Mouse (Mus musculus) heart, embryonic 12.5 days (tissue): Measurements from ENCODE around the gene Asb14. TPM values are rescaled to one million over a fixed set of nuclear protein-coding genes. Genes with fewer than 3 reads are reported as not detected.

Source experiments
- ATAC-seq: fragments of 200-750 bp; cut with Nextera tagmentation; 2 replicates; pipeline ENCODE4 v1.8.0; 2017; ENCODE audit warnings: moderate TSS enrichment, moderate library complexity; ENCODE audit not compliant: insufficient number of reproducible peaks, low FRiP score
- H3K27ac ChIP-seq: fragments of 300-500 bp; sonication (generic); 2 replicates; pipeline ENCODE4 v1.5.1; 2016; ENCODE audit warnings: mild to moderate bottlenecking, moderate library complexity; ENCODE audit not compliant: poor library complexity, severe bottlenecking
- H3K27me3 ChIP-seq: fragments of 300-500 bp; sonication (generic); replicated peaks from 2 replicates; pipeline ENCODE4 v1.6.1; 2016; ENCODE audit warnings: mild to moderate bottlenecking, moderate library complexity
- H3K36me3 ChIP-seq: fragments of 300-500 bp; sonication (generic); 2 replicates; pipeline ENCODE4 v1.6.1; 2016; ENCODE audit warnings: mild to moderate bottlenecking, moderate library complexity
- H3K4me1 ChIP-seq: fragments of 300-500 bp; sonication (generic); replicated peaks from 2 replicates; pipeline ENCODE4 v1.6.1; 2016; ENCODE audit warnings: mild to moderate bottlenecking
- H3K4me2 ChIP-seq: fragments of 300-500 bp; sonication (generic); 2 replicates; pipeline ENCODE4 v1.6.1; 2016; ENCODE audit warnings: mild to moderate bottlenecking, moderate library complexity
- H3K4me3 ChIP-seq: fragments of 300-500 bp; sonication (generic); 2 replicates; pipeline ENCODE4 v1.5.1; 2016; ENCODE audit warnings: mild to moderate bottlenecking
- H3K9ac ChIP-seq: fragments of 300-500 bp; sonication (generic); 2 replicates; pipeline ENCODE4 v1.6.1; 2016; ENCODE audit warnings: mild to moderate bottlenecking, moderate library complexity
- H3K9me3 ChIP-seq: fragments of 300-500 bp; sonication (generic); replicated peaks from 2 replicates; pipeline ENCODE4 v1.6.1; 2016; ENCODE audit warnings: mild to moderate bottlenecking, moderate library complexity
- WGBS: fragments of 180-500 bp; shearing (Covaris S2); methylation state at CpG from one replicate; pipeline ENCODE4 v1.1.7; 2016; 5-methylcytosine and 5-hydroxymethylcytosine counted together
- polyA plus RNA-seq: library from polyadenylated mRNA; unstranded; fragments of >200 nt; fragmentation: Nextera tagmentation; extraction: Ambion mirVana; gene quantifications from 2 replicates; pipeline ENCODE4 v1.2.1, GENCODE M21; 2016

The Asb14 gene
- polyA plus RNA-seq = 0.33 and 0.89 TPM in 2 replicates

DNA sequence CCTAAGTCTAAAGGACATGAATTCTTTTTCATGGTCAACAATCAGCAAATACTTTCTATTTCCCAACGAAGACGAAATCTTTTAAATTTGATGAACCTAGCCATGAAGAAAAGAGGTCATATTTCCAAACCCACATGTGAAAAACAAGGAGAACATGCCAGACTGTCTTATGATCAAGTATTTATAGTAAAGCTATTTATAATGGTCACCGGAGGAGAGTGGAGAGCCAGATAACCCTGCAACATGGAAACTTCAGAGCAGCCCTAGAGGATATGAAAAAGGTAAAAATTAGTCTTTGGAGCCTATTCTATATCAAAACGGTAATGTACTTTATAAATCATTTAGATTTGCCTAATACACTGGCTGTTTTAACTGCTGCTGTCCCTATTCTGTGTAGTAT lies at the start of gene Asb14:
Gene Asb14 (plus strand): TSS at position 166 of the 400 bp plus-strand sequence.
- Histone ChIP-seq H3K4me1 (no peaks in the 10 kb centered on the region), H3K27ac (no peak within 1 kb of the TSS), H3K27me3 (no peaks in the 10 kb centered on the region), H3K9me3 (no peaks in the 10 kb centered on the region), H3K4me3 (no peak within 1 kb of the TSS), H3K36me3 (no peaks in the 10 kb centered on the region), H3K9ac (no peak within 1 kb of the TSS), H3K4me2 (no peak within 1 kb of the TSS)
- 79% methylated on average over 4 of the region's 4 CpGs for WGBS
- no peak for ATAC-seq

DNA sequence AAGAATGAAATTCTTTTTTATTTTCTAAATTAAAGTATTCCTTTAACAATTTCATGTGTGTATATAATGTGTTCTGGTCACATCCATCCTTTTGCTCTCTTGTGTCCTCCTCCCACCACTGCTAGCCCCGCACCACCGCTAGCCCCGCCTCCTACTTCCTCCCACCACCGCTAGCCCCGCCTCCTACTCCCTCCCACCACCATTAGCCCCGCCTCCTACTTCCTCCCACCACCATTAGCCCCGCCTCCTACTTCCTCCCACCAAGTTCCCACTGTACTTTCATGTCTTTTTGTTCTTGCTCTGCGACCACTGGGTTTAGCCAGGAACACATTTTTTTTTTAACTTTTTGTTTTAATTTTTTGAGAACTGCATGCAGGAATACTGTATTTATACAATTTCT lies 41.3 kb upstream of the Asb14 start:
- no peak for ATAC-seq
- no peak overlapping the region for H3K9ac ChIP-seq
- no peak overlapping the region for H3K4me3 ChIP-seq
- no peak overlapping the region for H3K27ac ChIP-seq
- no peaks in the 10 kb centered on the region for H3K9me3 ChIP-seq
- no peaks in the 10 kb centered on the region for H3K36me3 ChIP-seq
- H3K4me1 ChIP-seq = no peaks in the 10 kb centered on the region
- WGBS = 68% methylated on average over 8 of the region's 8 CpGs
- no peaks in the 10 kb centered on the region for H3K27me3 ChIP-seq
- H3K4me2 ChIP-seq = no peak overlapping the region

DNA sequence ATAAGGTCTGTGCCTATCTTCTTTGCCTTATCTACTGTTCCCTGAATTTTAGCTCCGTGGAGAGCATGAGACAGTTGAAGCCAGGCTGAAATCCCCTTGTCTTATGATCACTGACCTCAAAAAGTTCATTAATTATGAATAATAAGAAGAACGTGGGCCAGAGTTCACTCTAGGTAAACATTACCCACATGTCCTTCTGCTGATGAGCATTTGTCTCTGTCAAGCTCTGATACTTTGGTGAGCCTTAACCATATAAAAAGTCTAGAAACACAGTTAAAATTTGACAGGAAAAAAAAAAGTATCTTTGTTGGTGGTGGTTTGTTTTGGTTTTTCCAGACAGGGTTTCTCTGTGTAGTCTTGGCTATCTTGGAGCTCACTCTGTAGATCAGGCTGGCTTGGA lies 40.3 kb upstream of the Asb14 start:
- Histone ChIP-seq H3K4me2 (no peak overlapping the region), H3K9me3 (no peaks in the 10 kb centered on the region)

DNA sequence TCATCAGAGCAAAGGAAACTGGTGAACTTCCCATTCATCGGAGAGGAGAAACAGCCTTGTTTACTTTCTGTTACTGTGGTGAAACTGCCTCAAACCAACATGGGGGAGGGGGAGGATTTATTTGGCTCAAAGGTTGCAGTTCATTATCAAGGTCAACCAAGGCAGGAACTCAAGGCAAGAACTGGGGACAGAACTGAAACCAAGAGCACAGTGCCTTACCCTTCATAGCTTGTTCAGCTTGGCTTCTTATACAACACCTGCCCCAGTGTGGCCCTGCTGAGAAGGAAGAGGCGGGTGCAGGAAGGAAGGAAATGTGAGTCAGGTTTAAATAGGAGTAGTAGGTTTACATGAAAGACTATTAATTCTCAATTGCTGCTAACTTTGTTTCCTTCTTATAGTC lies 36.0 kb upstream of the Asb14 start:
- 60% methylated on average over 2 of the region's 2 CpGs for WGBS
- Histone ChIP-seq H3K9me3 (no peaks in the 10 kb centered on the region), H3K27ac (no peak overlapping the region), H3K27me3 (no peaks in the 10 kb centered on the region), H3K9ac (no peak overlapping the region), H3K4me2 (no peak overlapping the region), H3K4me1 (0 out of 2 replicates have a peak, but pooled peaks cover 4% of the 10 kb centered on the region), H3K4me3 (no peak overlapping the region), H3K36me3 (no peaks in the 10 kb centered on the region)
- ATAC-seq = no peak

More for the DNA sequence above, 40.3 kb upstream of the Asb14 start:
- Histone ChIP-seq H3K9ac (no peak overlapping the region), H3K36me3 (no peaks in the 10 kb centered on the region), H3K4me1 (0 out of 2 replicates have a peak, but pooled peaks cover 4% of the 10 kb centered on the region), H3K27ac (no peak overlapping the region), H3K27me3 (no peaks in the 10 kb centered on the region), H3K4me3 (no peak overlapping the region)
- 67% methylated on average over 2 of the region's 2 CpGs for WGBS
- no peak for ATAC-seq

DNA sequence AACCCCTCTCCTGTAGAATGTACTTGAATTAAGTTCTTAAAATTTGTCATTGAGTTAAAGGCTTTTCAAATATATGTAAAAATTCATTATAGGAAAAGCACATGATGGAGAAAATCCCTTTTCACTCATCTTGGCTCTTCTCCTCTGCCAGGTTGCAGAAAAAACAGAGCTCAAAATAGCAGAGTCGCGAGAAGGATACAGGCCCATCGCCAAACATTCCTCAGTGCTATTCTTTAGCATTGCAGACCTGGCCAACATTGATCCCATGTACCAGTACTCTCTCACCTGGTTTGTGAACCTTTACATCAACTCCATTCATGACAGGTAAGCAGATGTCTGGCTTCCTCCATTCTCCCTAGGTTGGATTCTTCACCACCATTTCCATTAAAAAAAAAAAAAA lies 35.3 kb upstream of the Asb14 start:
- H3K9me3 ChIP-seq = no peaks in the 10 kb centered on the region
- H3K36me3 ChIP-seq = no peaks in the 10 kb centered on the region
- WGBS = 81% methylated on average over 3 of the region's 3 CpGs
- no peak overlapping the region for H3K4me2 ChIP-seq
- H3K4me3 ChIP-seq = no peak overlapping the region
- H3K9ac ChIP-seq = no peak overlapping the region
- H3K4me1 ChIP-seq = 0 out of 2 replicates have a peak, but pooled peaks cover 4% of the 10 kb centered on the region
- H3K27ac ChIP-seq = no peak overlapping the region
- no peak for ATAC-seq
- no peaks in the 10 kb centered on the region for H3K27me3 ChIP-seq

DNA sequence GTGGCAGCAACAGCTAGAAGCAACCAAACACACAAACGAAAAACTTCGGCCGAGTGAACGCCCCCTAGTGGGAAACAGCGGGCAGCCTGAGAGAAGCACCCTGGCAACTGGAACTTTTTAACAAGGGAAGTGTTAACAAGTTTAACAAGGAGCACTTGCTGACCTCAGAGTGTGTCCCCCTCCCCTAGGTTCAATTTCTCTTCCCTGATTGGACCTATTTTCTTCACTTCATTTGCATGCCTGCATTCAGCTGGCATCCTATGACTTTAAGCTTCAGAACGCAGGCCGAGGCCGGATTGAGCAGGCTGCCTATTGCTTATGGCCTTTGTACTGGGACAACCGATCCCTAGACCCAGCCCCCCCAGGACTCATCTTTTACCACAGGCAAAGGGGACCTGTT lies 27.0 kb upstream of the Asb14 start:
- H3K36me3 ChIP-seq = no peaks in the 10 kb centered on the region
- no peak overlapping the region for H3K27ac ChIP-seq
- H3K4me1 ChIP-seq = no peaks in the 10 kb centered on the region
- H3K9me3 ChIP-seq = no peaks in the 10 kb centered on the region
- no peaks in the 10 kb centered on the region for H3K27me3 ChIP-seq
- WGBS = 64% methylated on average over 9 of the region's 9 CpGs
- no peak overlapping the region for H3K4me2 ChIP-seq
- H3K4me3 ChIP-seq = no peak overlapping the region
- H3K9ac ChIP-seq = no peak overlapping the region
- ATAC-seq = no peak

DNA sequence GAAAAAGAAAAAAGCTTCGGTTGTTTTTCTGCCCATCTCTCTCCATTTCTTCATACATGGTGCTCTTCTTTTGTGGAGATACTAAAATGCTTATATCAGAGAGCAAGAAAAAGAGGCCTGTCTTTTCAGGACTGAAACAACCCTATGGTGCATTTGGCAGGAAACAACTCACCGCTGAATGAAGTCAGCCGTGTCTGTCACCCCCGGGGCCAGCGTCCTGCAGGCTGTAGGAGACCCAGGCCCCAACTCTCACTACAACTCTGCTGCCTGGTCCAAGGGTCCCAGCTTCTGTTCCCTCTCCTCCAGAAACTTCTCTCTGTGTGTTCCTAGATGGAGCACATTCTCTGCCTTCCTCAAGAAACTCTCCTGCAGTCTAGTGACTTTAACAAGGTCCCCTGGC lies 26.1 kb upstream of the Asb14 start:
- Histone ChIP-seq H3K27ac (no peak overlapping the region), H3K9ac (no peak overlapping the region), H3K4me3 (no peak overlapping the region), H3K9me3 (no peaks in the 10 kb centered on the region), H3K27me3 (no peaks in the 10 kb centered on the region), H3K4me1 (no peaks in the 10 kb centered on the region), H3K4me2 (no peak overlapping the region), H3K36me3 (no peaks in the 10 kb centered on the region)
- no peak for ATAC-seq
- 74% methylated on average over 5 of the region's 5 CpGs for WGBS

DNA sequence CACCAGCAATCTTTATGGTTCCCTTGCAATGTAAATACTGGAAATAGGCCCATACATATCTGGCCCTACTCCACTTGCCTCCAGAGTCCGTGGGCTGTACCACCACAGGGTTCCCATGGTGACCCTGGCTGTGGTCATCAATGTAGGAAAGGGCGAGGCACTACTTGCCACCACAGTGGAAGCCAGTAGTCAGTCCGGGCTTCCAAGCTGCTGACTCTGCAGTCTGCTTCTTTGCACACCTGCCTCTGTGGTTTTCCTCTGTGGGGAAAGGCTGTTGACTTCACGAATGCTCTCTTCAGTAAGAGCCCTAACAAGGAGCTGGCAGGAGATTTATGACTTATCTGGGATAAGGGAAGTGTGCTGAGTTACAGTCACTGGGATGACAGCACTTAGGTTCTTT lies 15.6 kb upstream of the Asb14 start:
- no peak overlapping the region for H3K4me2 ChIP-seq
- H3K9ac ChIP-seq = no peak overlapping the region
- H3K4me3 ChIP-seq = no peak overlapping the region
- no peak for ATAC-seq
- no peak overlapping the region for H3K27ac ChIP-seq
- H3K9me3 ChIP-seq = no peaks in the 10 kb centered on the region
- H3K27me3 ChIP-seq = no peaks in the 10 kb centered on the region
- no peaks in the 10 kb centered on the region for H3K4me1 ChIP-seq
- 68% methylated on average over 4 of the region's 4 CpGs for WGBS
- no peaks in the 10 kb centered on the region for H3K36me3 ChIP-seq

DNA sequence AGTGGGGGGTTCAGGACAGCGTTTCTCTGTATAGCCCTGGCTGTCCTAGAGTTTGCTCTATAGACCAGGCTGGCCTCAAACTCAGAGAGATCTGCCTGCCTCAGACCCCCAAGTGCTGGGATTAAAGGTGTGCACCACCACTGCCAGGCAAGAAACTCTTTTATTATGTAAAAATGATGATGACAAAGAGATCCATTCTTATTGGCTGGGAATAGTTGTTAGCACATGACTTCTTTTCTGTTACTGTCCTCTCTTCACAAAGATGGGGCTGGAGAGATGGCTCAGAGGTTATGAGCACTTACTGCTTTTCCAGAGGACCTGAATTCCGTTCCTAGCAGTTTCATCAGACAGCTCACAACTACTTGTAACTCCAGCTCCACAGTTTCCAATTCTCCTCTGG lies 14.4 kb upstream of the Asb14 start:
- H3K4me1 ChIP-seq = no peaks in the 10 kb centered on the region
- H3K27me3 ChIP-seq = no peaks in the 10 kb centered on the region
- H3K36me3 ChIP-seq = no peaks in the 10 kb centered on the region
- WGBS = 74% methylated on average over 2 of the region's 2 CpGs
- H3K4me2 ChIP-seq = no peak overlapping the region
- H3K27ac ChIP-seq = no peak overlapping the region
- H3K9ac ChIP-seq = no peak overlapping the region
- no peak overlapping the region for H3K4me3 ChIP-seq
- H3K9me3 ChIP-seq = no peaks in the 10 kb centered on the region
- no peak for ATAC-seq

DNA sequence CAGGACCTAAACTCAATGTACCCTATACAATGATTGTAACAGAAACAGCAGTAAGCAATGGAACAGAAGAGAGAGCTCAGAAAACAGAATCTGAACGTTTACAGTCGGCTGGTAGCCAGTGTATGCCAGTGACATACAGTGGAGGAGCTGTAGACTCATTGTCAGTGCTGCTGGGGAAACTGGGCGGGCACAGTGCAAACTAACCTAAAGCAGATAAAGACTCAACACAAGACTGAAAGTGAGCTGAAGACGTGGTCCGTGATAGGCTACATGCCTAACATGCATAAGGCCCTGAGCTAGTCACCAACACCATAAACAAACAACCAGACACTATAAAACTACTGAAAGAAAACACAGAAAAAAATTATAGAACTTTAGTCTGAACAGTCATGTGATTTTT lies 12.7 kb upstream of the Asb14 start:
- Histone ChIP-seq H3K9me3 (no peaks in the 10 kb centered on the region), H3K36me3 (no peaks in the 10 kb centered on the region), H3K4me2 (no peak overlapping the region), H3K9ac (no peak overlapping the region), H3K4me1 (no peaks in the 10 kb centered on the region), H3K27me3 (no peaks in the 10 kb centered on the region), H3K27ac (no peak overlapping the region), H3K4me3 (no peak overlapping the region)
- no peak for ATAC-seq
- WGBS = 76% methylated on average over 5 of the region's 5 CpGs

DNA sequence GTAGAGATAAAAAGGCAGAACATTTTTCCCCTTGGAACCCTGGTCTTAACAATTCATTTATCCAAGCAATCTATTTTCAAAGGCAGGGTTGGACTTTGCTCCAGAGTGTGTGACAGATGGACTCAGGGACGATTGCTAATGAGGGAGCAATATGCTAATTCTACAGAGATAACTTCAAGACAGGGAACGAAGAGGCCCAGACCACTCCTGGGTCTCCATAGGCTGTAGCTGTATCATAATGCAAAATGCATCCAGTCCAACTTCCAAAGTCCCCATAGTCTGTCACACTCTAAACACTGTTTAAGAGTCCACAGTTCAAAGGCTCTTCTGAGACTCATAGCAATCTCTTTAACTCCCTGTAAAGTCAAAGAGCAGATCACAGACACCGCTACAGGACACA lies 7.1 kb upstream of the Asb14 start:
- Histone ChIP-seq H3K4me2 (no peak overlapping the region), H3K9me3 (no peaks in the 10 kb centered on the region), H3K36me3 (no peaks in the 10 kb centered on the region), H3K27ac (no peak overlapping the region), H3K4me3 (no peak overlapping the region), H3K4me1 (no peaks in the 10 kb centered on the region), H3K27me3 (no peaks in the 10 kb centered on the region), H3K9ac (no peak overlapping the region)
- WGBS = 66% methylated on average over 3 of the region's 3 CpGs
- ATAC-seq = no peak

DNA sequence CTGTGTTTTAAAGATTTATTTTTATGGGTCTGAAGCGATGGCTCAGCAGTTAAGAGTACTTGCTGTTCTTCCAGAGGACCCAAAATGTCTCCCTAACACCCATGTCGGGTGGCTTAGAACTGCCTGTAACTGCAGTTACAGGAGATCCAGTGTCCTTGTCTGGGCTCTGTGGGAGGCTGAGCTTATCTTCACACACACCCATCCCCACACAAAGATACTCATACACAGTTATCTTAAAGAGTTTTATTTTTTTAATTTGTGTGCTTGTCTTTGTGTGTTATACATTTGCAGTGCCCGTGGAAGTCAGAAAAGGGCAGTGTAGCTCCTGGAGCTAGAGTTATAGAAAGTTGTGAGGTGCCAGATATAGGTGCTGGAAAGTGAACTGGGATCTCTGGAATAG lies 3.6 kb upstream of the Asb14 start:
- no peak for ATAC-seq
- Histone ChIP-seq H3K4me3 (no peak overlapping the region), H3K9ac (no peak overlapping the region), H3K27me3 (no peaks in the 10 kb centered on the region), H3K9me3 (no peaks in the 10 kb centered on the region), H3K27ac (no peak overlapping the region), H3K4me1 (no peaks in the 10 kb centered on the region), H3K4me2 (no peak overlapping the region), H3K36me3 (no peaks in the 10 kb centered on the region)
- WGBS = 83% methylated on average over 3 of the region's 3 CpGs
